Mouse (Mus musculus): ENCODE measurements around the gene Mx1. TPM values are rescaled to one million over a fixed set of nuclear protein-coding genes. Genes with fewer than 3 reads are reported as not detected.

The Mx1 gene
- polyA plus RNA-seq, 1 experiment from 2014 or later = 0.30 TPM

DNA sequence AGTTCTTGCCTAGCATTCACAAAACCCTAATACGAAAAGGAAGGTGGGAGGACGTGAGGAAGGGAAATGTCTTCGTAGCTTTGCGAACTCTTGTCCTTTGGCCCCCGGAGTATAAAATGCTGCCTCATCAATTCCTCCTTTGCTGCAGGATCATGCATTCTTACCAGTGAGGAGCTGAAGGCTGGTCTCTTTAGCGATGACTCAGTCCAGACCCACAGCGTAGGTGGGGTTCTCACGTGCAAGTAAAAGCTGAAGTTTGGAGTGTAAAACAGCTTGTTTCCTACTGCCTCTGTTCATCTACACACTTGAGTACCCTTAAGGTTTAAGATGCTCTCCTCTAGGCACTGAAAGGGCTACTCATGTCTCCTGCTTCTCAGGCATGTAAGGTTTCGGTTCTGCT, 20.7 kb downstream of the Mx1 start:
- Histone ChIP-seq H3K4me2 (no peak overlapping the region), H3K4me1 (no peaks in the 10 kb centered on the region)

GRCm38 (mm10) chr16:97438191-97438590, 24.5 kb downstream of the Mx1 start:
- Histone ChIP-seq H3K9ac (no peak overlapping the region), H3K4me3 (no peak overlapping the region), H3K9me3 (no peaks in the 10 kb centered on the region), H3K36me3 (no peaks in the 10 kb centered on the region), H3K4me2 (no peak overlapping the region), H3K27ac (no peak overlapping the region), H3K4me1 (no peaks in the 10 kb centered on the region), H3K27me3 (no peaks in the 10 kb centered on the region)
- no peak for ATAC-seq (ENCODE audit: borderline replicate concordance, extremely low read depth, low FRiP score, low TSS enrichment)
- 58% methylated on average over 3 of the region's 3 CpGs for WGBS

More for the DNA sequence above, 20.7 kb downstream of the Mx1 start:
- Histone ChIP-seq H3K9me3 (no peaks in the 10 kb centered on the region), H3K36me3 (no peaks in the 10 kb centered on the region), H3K27me3 (no peaks in the 10 kb centered on the region), H3K27ac (no peak overlapping the region), H3K9ac (no peak overlapping the region), H3K4me3 (no peak overlapping the region)
- 65% methylated on average over 9 of the region's 9 CpGs for WGBS
- ATAC-seq (ENCODE audit: borderline replicate concordance, extremely low read depth, low FRiP score, low TSS enrichment) = no peak

GRCm38 (mm10) chr16:97437448-97438056, 25.2 kb downstream of the Mx1 start:
- Histone ChIP-seq H3K4me3 (no peak overlapping the region), H3K27ac (no peak overlapping the region), H3K27me3 (no peaks in the 10 kb centered on the region), H3K4me1 (no peaks in the 10 kb centered on the region), H3K9ac (no peak overlapping the region), H3K4me2 (no peak overlapping the region), H3K9me3 (no peaks in the 10 kb centered on the region), H3K36me3 (no peaks in the 10 kb centered on the region)
- WGBS = 6% methylated on average over 1 of the region's 1 CpGs
- ATAC-seq (ENCODE audit: borderline replicate concordance, extremely low read depth, low FRiP score, low TSS enrichment) = no peak

DNA sequence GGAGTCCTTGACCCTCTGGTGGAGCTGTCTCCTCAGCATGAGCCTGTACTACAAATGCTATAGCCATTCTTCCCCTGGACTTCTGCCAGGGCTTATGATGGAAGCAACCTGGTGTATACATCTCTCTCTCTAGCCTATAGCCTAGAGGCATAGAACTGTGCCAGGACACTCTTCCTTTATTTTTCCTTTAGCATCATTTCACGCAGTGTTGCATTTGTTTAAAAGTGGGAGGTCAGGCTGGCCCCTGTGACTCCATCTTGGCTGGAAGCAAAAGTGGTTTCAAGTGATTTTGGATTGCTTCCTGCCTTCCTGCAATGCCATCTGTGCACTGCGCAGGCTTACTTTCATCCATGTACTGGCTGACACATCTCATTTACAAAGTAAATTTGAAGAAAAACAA, 28.5 kb downstream of the Mx1 start:
- Histone ChIP-seq H3K4me1 (no peaks in the 10 kb centered on the region), H3K27ac (no peak overlapping the region), H3K27me3 (no peaks in the 10 kb centered on the region), H3K9ac (no peak overlapping the region), H3K9me3 (no peaks in the 10 kb centered on the region), H3K36me3 (no peaks in the 10 kb centered on the region), H3K4me3 (no peak overlapping the region), H3K4me2 (no peak overlapping the region)
- WGBS = 43% methylated on average over 2 of the region's 2 CpGs
- ATAC-seq (ENCODE audit: borderline replicate concordance, extremely low read depth, low FRiP score, low TSS enrichment) = no peak

- 65% methylated on average over 4 of the region's 4 CpGs for WGBS
- Histone ChIP-seq H3K27ac (no peak overlapping the region), H3K27me3 (no peaks in the 10 kb centered on the region), H3K4me2 (no peak overlapping the region), H3K4me3 (no peak overlapping the region), H3K4me1 (no peaks in the 10 kb centered on the region), H3K36me3 (no peaks in the 10 kb centered on the region), H3K9me3 (no peaks in the 10 kb centered on the region), H3K9ac (no peak overlapping the region)
- ATAC-seq (ENCODE audit: borderline replicate concordance, extremely low read depth, low FRiP score, low TSS enrichment) = no peak
Observed at GRCm38 (mm10) chr16:97431328-97431727, 31.4 kb downstream of the Mx1 start.

- Histone ChIP-seq H3K4me1 (no peaks in the 10 kb centered on the region), H3K4me3 (no peak overlapping the region), H3K9me3 (no peaks in the 10 kb centered on the region), H3K27me3 (no peaks in the 10 kb centered on the region), H3K9ac (no peak overlapping the region), H3K4me2 (no peak overlapping the region), H3K27ac (no peak overlapping the region), H3K36me3 (no peaks in the 10 kb centered on the region)
- no peak for ATAC-seq (ENCODE audit: borderline replicate concordance, extremely low read depth, low FRiP score, low TSS enrichment)
- WGBS = 84% methylated on average over 4 of the region's 4 CpGs
Observed at GRCm38 (mm10) chr16:97430091-97430490, 32.6 kb downstream of the Mx1 start.

DNA sequence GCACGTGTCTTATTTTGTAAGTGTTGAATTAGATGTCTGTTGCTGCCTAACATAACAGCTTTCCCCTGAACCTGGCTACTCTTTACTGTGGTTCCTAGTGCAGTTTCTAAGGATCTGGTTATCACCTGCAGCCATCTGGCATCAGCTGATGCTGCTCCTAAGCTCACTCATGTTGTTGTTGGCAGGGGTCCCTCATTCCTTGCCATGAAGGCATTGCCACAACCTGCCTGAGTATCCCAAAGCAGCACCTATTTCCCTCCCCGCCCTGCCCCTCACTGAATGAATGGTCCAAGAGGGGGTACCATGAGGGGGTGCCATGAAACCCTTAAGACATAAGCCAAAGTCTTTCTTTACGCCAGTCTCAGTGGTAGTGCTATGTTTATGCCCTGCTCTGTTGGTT, 34.7 kb downstream of the Mx1 start:
- Histone ChIP-seq H3K4me3 (no peak overlapping the region), H3K27me3 (no peaks in the 10 kb centered on the region), H3K36me3 (no peaks in the 10 kb centered on the region), H3K9me3 (no peaks in the 10 kb centered on the region), H3K4me1 (no peaks in the 10 kb centered on the region), H3K27ac (no peak overlapping the region), H3K9ac (no peak overlapping the region), H3K4me2 (no peak overlapping the region)
- WGBS = 78% methylated on average over 3 of the region's 3 CpGs
- ATAC-seq (ENCODE audit: borderline replicate concordance, extremely low read depth, low FRiP score, low TSS enrichment) = no peak

DNA sequence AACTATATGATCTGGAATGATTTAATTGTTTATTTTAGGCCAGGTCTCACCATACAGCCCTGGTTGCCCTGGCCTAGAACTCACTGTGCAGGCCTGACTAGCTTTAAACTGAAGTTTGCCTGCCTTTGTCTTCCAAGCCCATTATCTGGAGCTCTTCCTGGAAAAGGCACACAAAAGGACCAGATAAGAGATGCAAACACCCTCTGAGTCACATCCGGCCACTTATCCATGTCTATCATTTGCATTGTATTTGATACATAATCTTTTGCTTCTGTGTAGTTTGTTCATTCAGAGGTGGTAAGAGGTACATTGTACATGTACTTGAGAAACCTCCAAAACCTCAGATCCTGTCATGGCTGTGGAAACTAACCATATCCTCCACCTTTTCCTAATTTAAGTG, 39.1 kb downstream of the Mx1 start:
- Histone ChIP-seq H3K27me3 (no peaks in the 10 kb centered on the region), H3K4me2 (no peak overlapping the region), H3K4me3 (no peak overlapping the region), H3K9me3 (no peaks in the 10 kb centered on the region), H3K9ac (no peak overlapping the region), H3K27ac (no peak overlapping the region), H3K4me1 (no peaks in the 10 kb centered on the region), H3K36me3 (no peaks in the 10 kb centered on the region)
- no peak for ATAC-seq (ENCODE audit: borderline replicate concordance, extremely low read depth, low FRiP score, low TSS enrichment)
- WGBS = 43% methylated on average over 1 of the region's 1 CpGs

DNA sequence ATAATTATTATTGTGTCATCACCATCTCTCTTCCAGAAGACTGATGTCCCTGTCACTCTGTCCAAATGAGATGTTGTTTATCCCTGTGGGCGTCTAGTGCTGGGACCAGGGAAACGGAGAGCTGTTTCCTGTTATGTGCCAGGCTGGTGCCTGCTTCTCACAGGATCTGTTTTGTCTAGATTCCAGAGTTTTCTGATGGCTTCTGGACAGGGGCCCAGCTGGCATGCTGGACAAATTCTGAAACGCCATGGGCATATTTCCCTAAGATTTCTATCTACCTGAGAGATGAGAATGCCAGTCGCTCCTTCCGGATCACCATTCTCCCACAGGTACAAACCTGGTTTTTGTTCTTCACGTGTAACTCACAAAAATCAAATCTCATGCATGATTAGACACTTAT, 41.0 kb downstream of the Mx1 start:
- 59% methylated on average over 6 of the region's 6 CpGs for whole genome bisulfite sequencing
- Histone ChIP-seq H3K36me3 (no peaks in the 10 kb centered on the region), H3K9ac (no peak overlapping the region), H3K4me3 (no peak overlapping the region), H3K27ac (no peak overlapping the region), H3K27me3 (no peaks in the 10 kb centered on the region), H3K9me3 (no peaks in the 10 kb centered on the region), H3K4me1 (no peaks in the 10 kb centered on the region), H3K4me2 (no peak overlapping the region)
- no peak for ATAC-seq (ENCODE audit: borderline replicate concordance, extremely low read depth, low FRiP score, low TSS enrichment)

- no peaks in the 10 kb centered on the region for H3K4me1 ChIP-seq
- H3K9ac ChIP-seq = no peak overlapping the region
- no peak for ATAC-seq (ENCODE audit: borderline replicate concordance, extremely low read depth, low FRiP score, low TSS enrichment)
- H3K9me3 ChIP-seq = no peaks in the 10 kb centered on the region
- H3K4me3 ChIP-seq = no peak overlapping the region
- WGBS = 86% methylated on average over 6 of the region's 6 CpGs
- no peaks in the 10 kb centered on the region for H3K36me3 ChIP-seq
- H3K4me2 ChIP-seq = no peak overlapping the region
- H3K27me3 ChIP-seq = no peaks in the 10 kb centered on the region
- H3K27ac ChIP-seq = no peak overlapping the region
Observed at GRCm38 (mm10) chr16:97418749-97419453, 43.8 kb downstream of the Mx1 start.

GRCm38 (mm10) chr16:97417896-97418542, 44.7 kb downstream of the Mx1 start:
- peak; percentile 81; the same call in 1 of the 2 replicates for ATAC-seq (ENCODE audit: borderline replicate concordance, extremely low read depth, low FRiP score, low TSS enrichment)
- Histone ChIP-seq H3K36me3 (no peaks in the 10 kb centered on the region), H3K9ac (no peak overlapping the region), H3K27me3 (no peaks in the 10 kb centered on the region), H3K4me3 (no peak overlapping the region), H3K4me2 (no peak overlapping the region), H3K27ac (no peak overlapping the region), H3K4me1 (no peaks in the 10 kb centered on the region), H3K9me3 (no peaks in the 10 kb centered on the region)
- WGBS = 10% methylated on average over 4 of the region's 4 CpGs

DNA sequence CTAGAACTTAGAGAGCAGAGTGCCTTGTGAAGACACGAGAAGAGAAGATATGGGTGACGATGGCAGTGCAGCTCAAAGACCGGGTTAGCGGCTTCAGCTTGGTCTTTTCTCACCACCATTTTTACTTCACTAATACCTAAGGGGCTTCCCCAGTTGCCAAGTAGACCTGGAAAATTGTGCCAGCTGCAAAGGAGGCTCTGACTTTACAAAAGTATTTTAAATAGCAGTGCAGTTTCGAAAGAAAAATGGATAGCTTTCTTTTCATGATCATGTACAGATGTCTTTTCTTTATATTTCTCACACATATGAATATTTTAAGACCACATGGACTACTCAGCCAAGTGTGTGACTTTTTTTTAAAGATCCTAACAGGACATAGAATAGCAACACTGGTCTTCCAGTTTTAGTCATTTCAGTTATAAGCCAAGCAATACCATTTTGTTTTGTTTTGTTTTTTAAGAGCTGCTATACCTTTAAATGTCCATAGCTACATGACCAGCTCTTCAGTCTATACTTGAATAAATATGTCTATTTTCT, 57.2 kb downstream of the Mx1 start:
- 90% methylated on average over 5 of the region's 5 CpGs for WGBS
- Histone ChIP-seq H3K27me3 (no peaks in the 10 kb centered on the region), H3K4me1 (no peaks in the 10 kb centered on the region), H3K4me3 (no peak overlapping the region), H3K27ac (no peak overlapping the region), H3K9me3 (no peaks in the 10 kb centered on the region), H3K9ac (no peak overlapping the region), H3K36me3 (no peaks in the 10 kb centered on the region), H3K4me2 (no peak overlapping the region)
- no peak for ATAC-seq (ENCODE audit: borderline replicate concordance, extremely low read depth, low FRiP score, low TSS enrichment)
